Comparison of ENCODE assay signal across 18 mouse cellular contexts in the genomic region with DNA sequence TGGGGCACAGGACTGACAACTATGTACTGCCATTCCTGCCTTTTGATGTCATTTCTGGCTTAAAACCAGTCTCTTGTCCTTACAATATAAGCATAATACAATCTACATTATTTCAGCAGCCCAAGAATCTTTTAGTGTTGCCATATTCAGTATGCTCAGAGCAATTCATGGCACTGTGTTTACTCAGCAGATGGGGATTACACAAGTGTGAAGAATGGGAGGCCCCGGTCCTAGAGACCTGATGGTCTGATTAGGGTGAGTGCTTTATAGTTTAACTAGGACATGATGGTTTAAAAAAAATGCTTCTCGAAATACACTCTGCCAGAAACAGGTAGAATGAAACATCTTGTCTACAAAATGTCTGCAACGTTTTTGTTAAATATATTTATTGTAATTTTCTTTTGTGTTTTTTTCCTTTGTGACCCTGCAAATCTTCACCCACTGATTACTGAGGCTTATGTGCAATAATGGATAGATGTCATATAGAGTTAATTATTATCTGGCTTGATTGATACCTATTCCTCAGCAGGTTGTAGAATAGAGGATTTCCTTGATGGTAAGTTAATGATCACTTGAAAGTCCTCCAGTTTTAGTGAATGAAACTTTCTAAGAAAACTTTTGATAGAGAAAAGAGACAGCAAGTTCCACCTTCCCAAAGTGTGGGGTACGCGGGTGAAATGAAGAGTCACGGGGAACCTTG.
DNase-seq lines count a peak whose midpoint lies in the region; ATAC-seq and TF ChIP-seq lines count a peak whose summit lies in the region.
"Had no signal": no experiment of that assay in that cellular context is flagged by ENCODE, and none has a peak within 500 bp of the region (broad histone marks: within the 10 kb centered on the region; RNA-seq: fewer than 3 reads in every experiment).

No protein-coding gene starts in this region.

- DNase-seq in intestine, embryonic 14.5 days (ENCODE audit: low spot score), result no peak
- peak; percentile 24 for DNase-seq in retina, postnatal 1 day
- DNase-seq in retina, embryonic 14.5 days (ENCODE audit: low spot score), result no peak
- no peak for DNase-seq in right cerebral cortex, adult 2 months (ENCODE audit: low spot score in 2 of 2)
- DNase-seq: adrenal gland, adult 2 months; adrenal gland, postnatal 36 days; cerebellum, adult 11 months; cerebellum, adult 8-10 months; embryo, embryonic 11 days; gastrocnemius, postnatal 36 days; heart, adult 11 months; heart, postnatal 36 days had no signal

- H3K27ac ChIP-seq in intestine, embryonic 14.5 days (ENCODE audit: low read depth), result no peak overlapping the region
- H3K27ac ChIP-seq in intestine, postnatal 0 days (ENCODE audit: low read depth, low read length), result no peak overlapping the region
- H3K27ac ChIP-seq in intestine, embryonic 15.5 days, result no peak overlapping the region
- H3K27ac ChIP-seq: embryonic facial prominence, embryonic 15.5 days; heart, embryonic 13.5 days; hindbrain, embryonic 15.5 days had no signal

- no peaks in the 10 kb centered on the region for H3K27me3 ChIP-seq in intestine, embryonic 14.5 days (replicated peaks; ENCODE audit: control insufficient read depth, insufficient read depth, low read length)
- no peaks in the 10 kb centered on the region for H3K27me3 ChIP-seq in intestine, postnatal 0 days (replicated peaks; ENCODE audit: control insufficient read depth, insufficient read depth, low read length)
- H3K27me3 ChIP-seq in intestine, embryonic 15.5 days (replicated peaks), result no peaks in the 10 kb centered on the region
- H3K27me3 ChIP-seq: embryonic facial prominence, embryonic 15.5 days; heart, embryonic 13.5 days; hindbrain, embryonic 15.5 days had no signal

- H3K9ac ChIP-seq in intestine, embryonic 14.5 days (ENCODE audit: low read length), result no peak overlapping the region
- H3K9ac ChIP-seq in intestine, postnatal 0 days (ENCODE audit: low read depth, low read length), result no peak overlapping the region
- no peak overlapping the region for H3K9ac ChIP-seq in intestine, embryonic 15.5 days
- H3K9ac ChIP-seq: embryonic facial prominence, embryonic 15.5 days; heart, embryonic 13.5 days; hindbrain, embryonic 15.5 days had no signal

- no peak overlapping the region for H3K4me3 ChIP-seq in intestine, embryonic 14.5 days (ENCODE audit: low read depth, low read length)
- H3K4me3 ChIP-seq in intestine, postnatal 0 days (ENCODE audit: low read depth, low read length), result no peak overlapping the region
- no peak overlapping the region for H3K4me3 ChIP-seq in intestine, embryonic 15.5 days (replicated peaks)
- H3K4me3 ChIP-seq: embryonic facial prominence, embryonic 15.5 days; erythroblast, embryonic 14.5 days; heart, embryonic 13.5 days; hindbrain, embryonic 15.5 days had no signal

- 77% methylated on average over 6 of the region's 6 CpGs for WGBS in intestine, embryonic 14.5 days
- 49% methylated on average over 6 of the region's 6 CpGs for WGBS in intestine, postnatal 0 days
- WGBS in intestine, embryonic 15.5 days, result 65% methylated on average over 6 of the region's 6 CpGs

- no peaks in the 10 kb centered on the region for H3K9me3 ChIP-seq in intestine, embryonic 14.5 days (ENCODE audit: control insufficient read depth, low read length)
- H3K9me3 ChIP-seq in intestine, postnatal 0 days (ENCODE audit: control insufficient read depth), result no peaks in the 10 kb centered on the region
- no peaks in the 10 kb centered on the region for H3K9me3 ChIP-seq in intestine, embryonic 15.5 days
- H3K9me3 ChIP-seq: embryonic facial prominence, embryonic 15.5 days; heart, embryonic 13.5 days; hindbrain, embryonic 15.5 days had no signal

- no peaks in the 10 kb centered on the region for H3K36me3 ChIP-seq in intestine, embryonic 14.5 days (ENCODE audit: control insufficient read depth, insufficient read depth, low read length)
- H3K36me3 ChIP-seq in intestine, postnatal 0 days (ENCODE audit: control insufficient read depth, insufficient read depth), result no peaks in the 10 kb centered on the region
- no peaks in the 10 kb centered on the region for H3K36me3 ChIP-seq in intestine, embryonic 15.5 days
- H3K36me3 ChIP-seq: embryonic facial prominence, embryonic 15.5 days; heart, embryonic 13.5 days; hindbrain, embryonic 15.5 days had no signal

- peak; percentile 70 for ATAC-seq in intestine, embryonic 14.5 days (replicated peaks; ENCODE audit: low FRiP score, low TSS enrichment, low read depth)
- no peak for ATAC-seq in intestine, postnatal 0 days
- ATAC-seq in intestine, embryonic 15.5 days, result peak; percentile 84

- no peak for TF ChIP-seq CTCF in intestine, postnatal 0 days (IDR thresholded peaks at IDR 0.05; ENCODE audit: low read depth)

- no peak overlapping the region for H3K4me2 ChIP-seq in intestine, embryonic 14.5 days (ENCODE audit: low read length)
- no peak overlapping the region for H3K4me2 ChIP-seq in intestine, postnatal 0 days (replicated peaks; ENCODE audit: low read depth)
- no peak overlapping the region for H3K4me2 ChIP-seq in intestine, embryonic 15.5 days (replicated peaks)
- H3K4me2 ChIP-seq: embryonic facial prominence, embryonic 15.5 days; heart, embryonic 13.5 days; hindbrain, embryonic 15.5 days had no signal

- H3K4me1 ChIP-seq in intestine, embryonic 14.5 days (replicated peaks; ENCODE audit: control insufficient read depth, insufficient read depth, low read length), result no peaks in the 10 kb centered on the region
- no peaks in the 10 kb centered on the region for H3K4me1 ChIP-seq in intestine, postnatal 0 days (replicated peaks; ENCODE audit: control insufficient read depth, insufficient read depth, low read length)
- no peaks in the 10 kb centered on the region for H3K4me1 ChIP-seq in intestine, embryonic 15.5 days (replicated peaks)
- H3K4me1 ChIP-seq: embryonic facial prominence, embryonic 15.5 days; heart, embryonic 13.5 days; hindbrain, embryonic 15.5 days had no signal
